Mouse (Mus musculus) ES-E14 (cell line): ENCODE measurements around the gene Guk1. TPM values are rescaled to one million over a fixed set of nuclear protein-coding genes. Genes with fewer than 3 reads are reported as not detected.

Experiments
- DNase-seq: peaks from one replicate; pipeline ENCODE4 v3.0.0-alpha.2; 2013; ENCODE audit warnings: low read depth, low spot score
- H3K27ac ChIP-seq: 2 replicates; pipeline ENCODE4 v1.5.1; 2012; ENCODE audit warnings: low read depth, mild to moderate bottlenecking, low read length, moderate library complexity, mixed read lengths; ENCODE audit not compliant: poor library complexity, insufficient read depth, severe bottlenecking
- H3K36me3 ChIP-seq: 2 replicates; pipeline ENCODE4 v1.6.1; 2012; ENCODE audit warnings: mild to moderate bottlenecking, low read length, moderate library complexity, mixed read lengths; ENCODE audit not compliant: control insufficient read depth, poor library complexity, insufficient read depth, severe bottlenecking
- H3K4me1 ChIP-seq, 2 experiments: fragments of 150-350 bp in 1 of 2; sonication (generic) in 1 of 2; 2 replicates each; pipeline ENCODE4 v1.6.1; 2012; ENCODE audit warnings: low read length in 2 of 2, mild to moderate bottlenecking in 1 of 2, mixed read lengths in 1 of 2; ENCODE audit not compliant: control insufficient read depth in 2 of 2, insufficient read depth in 2 of 2, poor library complexity in 1 of 2
- H3K4me3 ChIP-seq, 2 experiments: fragments of 150-350 bp in 1 of 2; sonication (generic) in 1 of 2; 2 replicates each; pipeline ENCODE4 v1.5.1; 2012; ENCODE audit warnings: low read length in 2 of 2, low read depth in 1 of 2, mild to moderate bottlenecking in 1 of 2, mixed read lengths in 1 of 2; ENCODE audit not compliant: insufficient read depth in 1 of 2, poor library complexity in 1 of 2, severe bottlenecking in 1 of 2
- H3K9ac ChIP-seq: 2 replicates; pipeline ENCODE4 v1.6.1; 2012; ENCODE audit warnings: low read depth, mild to moderate bottlenecking, low read length, mixed read lengths; ENCODE audit not compliant: poor library complexity, insufficient read depth, severe bottlenecking
- H3K9me3 ChIP-seq: fragments of 150-350 bp; sonication (generic); 2 replicates; pipeline ENCODE4 v1.6.1; 2012; ENCODE audit warnings: low read depth, mild to moderate bottlenecking, low read length; ENCODE audit not compliant: control insufficient read depth, insufficient read depth
- CHD2 ChIP-seq: IDR thresholded peaks from 2 replicates; pipeline ENCODE4 v1.6.1; 2014; ENCODE audit warnings: mild to moderate bottlenecking, low read depth, low read length, inconsistent platforms
- HCFC1 ChIP-seq: IDR thresholded peaks from 2 replicates; pipeline ENCODE4 v1.6.1; 2012; ENCODE audit warnings: low read length, inconsistent platforms, borderline replicate concordance; ENCODE audit not compliant: insufficient read depth
- MAFK ChIP-seq: IDR thresholded peaks from 2 replicates; pipeline ENCODE4 v1.6.1; 2014; ENCODE audit warnings: mild to moderate bottlenecking, low read depth, low read length, inconsistent platforms; ENCODE audit not compliant: insufficient read depth
- ZC3H11A ChIP-seq: IDR thresholded peaks from 2 replicates; pipeline ENCODE4 v1.6.1; 2012; ENCODE audit warnings: low read depth, mild to moderate bottlenecking, inconsistent platforms, low read length, borderline replicate concordance
- ZNF384 ChIP-seq: IDR thresholded peaks from 2 replicates; pipeline ENCODE4 v1.6.1; 2012; ENCODE audit warnings: low read depth, low read length, inconsistent platforms
- in situ Hi-C, 2 experiments: fragments of 600-800 bp; cut with MboI; formaldehyde crosslinking; loops; one replicate each; pipeline ENCODE4 v1.15.1; 2025; ENCODE audit warnings: low sequenced_read_pairs in 2 of 2, inconsistent platforms in 1 of 2; ENCODE audit not compliant: unreplicated experiment in 2 of 2
- total RNA-seq: library from RNA; depleted of rRNA; stranded (reverse); fragments of 300-350 nt; gene quantifications from 2 replicates; pipeline ENCODE4 v1.2.3, GENCODE M21; 2012

Guk1 gene
- total RNA-seq, 1 experiment, result 188 TPM

DNA sequence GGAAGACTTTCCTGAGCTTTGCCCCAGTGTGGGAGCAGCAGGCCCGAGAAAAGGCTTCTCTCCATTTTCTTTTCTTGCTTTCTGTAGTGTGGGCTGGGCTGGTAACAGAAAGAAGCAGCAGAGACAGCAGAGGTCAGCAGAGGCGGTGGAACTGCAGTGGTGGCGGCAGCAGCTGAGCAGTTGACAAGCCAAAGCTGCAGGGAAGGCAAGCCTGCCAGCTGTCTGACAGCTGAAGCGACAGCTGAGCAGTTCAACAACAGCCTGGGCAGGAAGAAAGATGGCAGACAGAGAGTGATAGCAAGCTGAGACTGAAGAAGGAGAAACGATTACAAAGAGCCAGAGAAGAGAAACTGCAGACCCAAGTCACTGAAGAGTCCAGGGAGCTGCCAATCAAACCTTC, 30.6 kb downstream of the Guk1 start:
- in situ Hi-C loops, result no loop called here
- no peak overlapping the region for H3K27ac ChIP-seq
- no peaks in the 10 kb centered on the region for H3K36me3 ChIP-seq
- no peak overlapping the region for H3K9ac ChIP-seq
- no peak for TF ChIP-seq ZNF384
- TF ChIP-seq CHD2, result no peak
- no peak for TF ChIP-seq MAFK
- no peak for TF ChIP-seq ZC3H11A
- no peak for TF ChIP-seq HCFC1
- no peaks in the 10 kb centered on the region for H3K9me3 ChIP-seq
- no peak for DNase-seq
- H3K4me1 ChIP-seq, result peaks cover 0 to 10% of the 10 kb centered on the region in 2 experiments; a peak in 1 of 4 replicates
- H3K4me3 ChIP-seq, result no peak overlapping the region

GRCm38 (mm10) chr11:59159558-59159957, 32.5 kb downstream of the Guk1 start:
- TF ChIP-seq ZNF384 (no peak), MAFK (no peak), CHD2 (no peak), ZC3H11A (no peak), HCFC1 (no peak)
- Histone ChIP-seq H3K36me3 (no peaks in the 10 kb centered on the region), H3K9ac (no peak overlapping the region), H3K27ac (no peak overlapping the region), H3K4me3 (peak overlapping the region in 1 of 2 experiments; percentile 38; a peak in 1 of 4 replicates), H3K4me1 (peaks cover 0 to 10% of the 10 kb centered on the region in 2 experiments; a peak in 1 of 4 replicates), H3K9me3 (no peaks in the 10 kb centered on the region)
- DNase-seq, result no peak
- in situ Hi-C loops, result no loop called here

- Histone ChIP-seq H3K27ac (no peak overlapping the region), H3K9ac (no peak overlapping the region; the same call in 1 of the 2 replicates), H3K9me3 (no peaks in the 10 kb centered on the region), H3K4me1 (peaks cover 0 to 9% of the 10 kb centered on the region in 2 experiments; a peak in 1 of 4 replicates), H3K36me3 (no peaks in the 10 kb centered on the region), H3K4me3 (peak overlapping the region; percentile 31 to 38; a peak in 3 of 4 replicates)
- no peak for DNase-seq
- no peak for TF ChIP-seq HCFC1
- TF ChIP-seq CHD2, result no peak
- TF ChIP-seq ZNF384, result no peak
- TF ChIP-seq MAFK, result no peak
- no peak for TF ChIP-seq ZC3H11A
- in situ Hi-C loops, result no loop called here
These were observed 32.9 kb downstream of the Guk1 start for GRCm38 (mm10) chr11:59159099-59159498.

- Histone ChIP-seq H3K27ac (no peak overlapping the region), H3K4me1 (peaks cover 0 to 4% of the 10 kb centered on the region in 2 experiments; a peak in 1 of 4 replicates), H3K36me3 (no peaks in the 10 kb centered on the region), H3K4me3 (no peak overlapping the region), H3K9me3 (no peaks in the 10 kb centered on the region), H3K9ac (no peak overlapping the region)
- no peak for DNase-seq
- in situ Hi-C loops, result no loop called here
- TF ChIP-seq ZC3H11A (no peak), MAFK (no peak), CHD2 (no peak), HCFC1 (no peak), ZNF384 (no peak)
These were observed 36.1 kb downstream of the Guk1 start for GRCm38 (mm10) chr11:59155900-59156299.

DNA sequence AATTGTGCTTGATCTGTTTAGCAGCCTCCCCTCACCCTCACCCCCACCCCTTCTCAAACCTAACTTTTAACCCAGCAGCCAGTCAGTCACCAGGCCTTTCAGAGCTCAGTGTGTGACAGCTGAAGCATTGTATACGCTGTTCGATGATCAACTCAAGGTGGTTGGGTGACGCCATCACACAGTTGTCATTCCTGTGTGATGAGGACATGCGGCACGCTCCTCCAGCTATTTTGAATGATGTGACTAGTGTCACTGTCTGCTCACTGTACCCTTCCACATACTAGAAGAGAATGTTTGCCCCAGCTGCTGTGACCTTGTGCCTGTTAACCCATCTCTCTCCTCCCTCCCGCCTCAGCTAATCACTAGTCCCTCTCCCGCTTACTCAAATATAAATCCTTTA, 37.8 kb downstream of the Guk1 start:
- no peak for TF ChIP-seq CHD2
- no peak for TF ChIP-seq HCFC1
- no peak for TF ChIP-seq MAFK
- no peak for TF ChIP-seq ZNF384
- no peak for TF ChIP-seq ZC3H11A
- no peak overlapping the region for H3K27ac ChIP-seq
- in situ Hi-C loops, result no loop called here
- no peak for DNase-seq
- H3K36me3 ChIP-seq, result no peaks in the 10 kb centered on the region
- H3K4me1 ChIP-seq, result peaks cover 0 to 4% of the 10 kb centered on the region in 2 experiments; a peak in 1 of 4 replicates
- H3K9ac ChIP-seq, result no peak overlapping the region
- H3K9me3 ChIP-seq, result no peaks in the 10 kb centered on the region
- no peak overlapping the region for H3K4me3 ChIP-seq
